Mouse (Mus musculus) limb, embryonic 15.5 days (tissue): Measurements from ENCODE around the gene Slc6a17. TPM values are rescaled to one million over a fixed set of nuclear protein-coding genes. Genes with fewer than 3 reads are reported as not detected.

ENCODE experiments used
- ATAC-seq: fragments of 200-750 bp; cut with Nextera tagmentation; 2 replicates; pipeline ENCODE4 v1.8.0; 2017; ENCODE audit warnings: low read depth, moderate TSS enrichment; ENCODE audit not compliant: insufficient number of reproducible peaks, low FRiP score, low TSS enrichment
- H3K27ac ChIP-seq: fragments of 300-500 bp; sonication (generic); 2 replicates; pipeline ENCODE4 v1.5.1; 2015; ENCODE audit warnings: moderate library complexity, mild to moderate bottlenecking, inconsistent platforms
- H3K27me3 ChIP-seq: fragments of 300-500 bp; sonication (generic); 2 replicates; pipeline ENCODE4 v1.6.1; 2015; ENCODE audit warnings: inconsistent platforms
- H3K36me3 ChIP-seq: fragments of 300-500 bp; sonication (generic); 2 replicates; pipeline ENCODE4 v1.6.1; 2015; ENCODE audit warnings: inconsistent platforms
- H3K4me1 ChIP-seq: fragments of 300-500 bp; sonication (generic); 2 replicates; pipeline ENCODE4 v1.6.1; 2015; ENCODE audit warnings: inconsistent platforms
- H3K4me2 ChIP-seq: fragments of 300-500 bp; sonication (generic); 2 replicates; pipeline ENCODE4 v1.6.1; 2015; ENCODE audit warnings: mild to moderate bottlenecking, inconsistent platforms
- H3K4me3 ChIP-seq: fragments of 300-500 bp; sonication (generic); 2 replicates; pipeline ENCODE4 v1.5.1; 2015; ENCODE audit warnings: mild to moderate bottlenecking, inconsistent platforms
- H3K9ac ChIP-seq: fragments of 300-500 bp; sonication (generic); 2 replicates; pipeline ENCODE4 v1.6.1; 2015; ENCODE audit warnings: inconsistent platforms
- H3K9me3 ChIP-seq: fragments of 300-500 bp; sonication (generic); 2 replicates; pipeline ENCODE4 v1.6.1; 2016; ENCODE audit warnings: inconsistent platforms
- WGBS: fragments of 180-500 bp; shearing (Covaris S2); methylation state at CpG from one replicate; pipeline ENCODE4 v1.1.7; 2015; 5-methylcytosine and 5-hydroxymethylcytosine counted together
- polyA plus RNA-seq: library from polyadenylated mRNA; unstranded; fragments of >200 nt; fragmentation: Nextera tagmentation; extraction: Ambion mirVana; gene quantifications from 2 replicates; pipeline ENCODE4 v1.2.1, GENCODE M21; 2015

The Slc6a17 gene
- polyA plus RNA-seq, 1 experiment from 2014 or later: 6.5 TPM

DNA sequence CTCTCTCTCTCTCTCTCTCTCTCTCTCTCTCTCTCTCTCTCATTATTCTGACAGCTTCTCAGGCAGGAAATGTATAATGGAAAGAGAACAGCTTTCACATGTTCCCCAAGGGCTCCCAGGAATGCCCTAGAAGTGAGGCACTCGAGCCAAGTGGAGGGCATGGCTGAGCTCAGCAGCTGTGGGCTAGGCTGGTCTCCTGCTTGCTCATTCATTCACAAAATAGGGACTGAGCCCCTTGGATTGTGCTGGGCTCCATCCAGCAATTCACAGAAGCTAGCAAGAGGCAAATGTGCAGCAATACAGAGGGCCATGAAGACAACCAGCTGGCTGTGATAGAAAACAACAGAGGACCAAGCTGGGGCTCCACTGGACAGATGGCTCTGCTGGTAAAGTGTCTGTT, 86.5 kb downstream of the Slc6a17 start:
- Histone ChIP-seq H3K4me2 (no peak overlapping the region), H3K27me3 (no peaks in the 10 kb centered on the region), H3K9ac (no peak overlapping the region), H3K4me3 (no peak overlapping the region), H3K9me3 (no peaks in the 10 kb centered on the region), H3K4me1 (0 out of 2 replicates have a peak, but pooled peaks cover 6% of the 10 kb centered on the region), H3K27ac (no peak overlapping the region), H3K36me3 (no peaks in the 10 kb centered on the region)
- peak; percentile 58; the same call in 1 of the 2 replicates for ATAC-seq
- 0% methylated on average over 1 of the region's 1 CpGs for WGBS

DNA sequence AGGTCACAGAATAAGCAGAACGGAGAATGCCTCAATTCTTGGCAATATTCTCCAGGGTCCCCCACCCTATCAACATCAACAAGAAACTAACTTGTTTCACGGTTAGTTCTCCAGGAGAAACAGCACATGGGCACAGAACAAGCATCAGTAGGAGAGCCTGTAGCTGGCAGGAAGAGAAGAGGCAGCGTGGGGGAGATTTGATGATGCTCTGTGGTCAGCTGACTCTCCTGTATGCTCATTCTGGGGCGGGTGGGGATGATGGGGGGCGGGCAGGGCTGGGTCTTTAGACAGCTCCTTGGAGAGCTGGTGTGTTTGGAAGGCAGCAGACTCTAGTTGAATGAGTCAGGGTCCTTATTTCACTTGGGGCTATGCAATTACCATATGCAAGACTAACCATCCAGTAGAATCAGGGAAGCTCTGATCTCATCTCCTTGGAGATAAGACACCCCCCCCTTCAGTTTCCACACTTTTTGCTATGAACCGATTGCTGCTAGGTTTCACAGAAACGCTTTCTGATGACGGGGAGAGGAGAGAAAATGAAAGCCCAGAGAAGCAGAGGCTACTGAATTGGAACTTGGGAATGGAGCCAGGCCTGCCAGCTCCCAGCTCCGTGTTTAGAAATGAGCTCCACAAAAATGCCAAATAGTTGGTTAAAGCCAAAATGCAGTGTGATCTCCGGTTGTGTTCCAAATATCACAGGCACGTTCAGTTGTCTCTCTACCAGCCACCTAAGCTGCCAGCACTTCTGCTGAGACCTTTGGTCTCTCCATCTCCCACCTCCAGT, 93.4 kb downstream of the Slc6a17 start:
- H3K4me2 ChIP-seq: no peak overlapping the region
- no peak overlapping the region for H3K27ac ChIP-seq
- H3K36me3 ChIP-seq: no peaks in the 10 kb centered on the region
- H3K9ac ChIP-seq: no peak overlapping the region
- no peaks in the 10 kb centered on the region for H3K9me3 ChIP-seq
- no peaks in the 10 kb centered on the region for H3K27me3 ChIP-seq
- no peaks in the 10 kb centered on the region for H3K4me1 ChIP-seq
- ATAC-seq: no peak
- WGBS: 65% methylated on average over 11 of the region's 11 CpGs
- H3K4me3 ChIP-seq: no peak overlapping the region

DNA sequence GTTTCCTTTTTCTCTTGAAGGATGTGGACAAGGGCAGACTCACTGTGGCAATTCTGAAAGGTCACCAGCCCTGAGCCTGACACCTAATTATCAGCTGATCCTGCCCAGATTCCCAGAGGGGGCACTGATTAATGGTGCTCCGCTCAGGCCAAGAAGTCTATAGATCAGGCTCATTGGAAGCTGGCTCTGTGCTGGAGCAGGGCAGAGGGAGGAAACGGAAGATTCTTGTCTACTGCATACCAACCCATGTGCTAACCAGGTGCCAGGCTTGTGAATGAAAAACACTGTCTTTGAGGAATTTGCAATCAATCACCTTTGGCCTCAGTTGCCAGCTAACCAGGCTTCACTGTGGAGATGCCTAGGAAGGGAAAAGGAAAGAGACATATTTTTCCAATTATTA, 97.7 kb downstream of the Slc6a17 start:
- H3K27ac ChIP-seq: no peak overlapping the region
- H3K9ac ChIP-seq: no peak overlapping the region
- H3K4me1 ChIP-seq: no peaks in the 10 kb centered on the region
- H3K4me3 ChIP-seq: no peak overlapping the region
- 29% methylated on average over 2 of the region's 2 CpGs for WGBS
- no peaks in the 10 kb centered on the region for H3K27me3 ChIP-seq
- no peak for ATAC-seq
- no peak overlapping the region for H3K4me2 ChIP-seq
- no peaks in the 10 kb centered on the region for H3K9me3 ChIP-seq
- no peaks in the 10 kb centered on the region for H3K36me3 ChIP-seq

Other genes with a start within 250 kb of the Slc6a17 start
- 175 and 176 TPM in 2 replicates for gene Lamtor5, start 239.2 kb downstream of the Slc6a17 start, polyA plus RNA-seq
- 6.7 and 7.1 TPM in 2 replicates for gene Slc16a4, start 226.8 kb downstream of the Slc6a17 start, polyA plus RNA-seq
- gene Rbm15, start 184.3 kb downstream of the Slc6a17 start, polyA plus RNA-seq: 11.6 and 12.8 TPM in 2 replicates
- 0.54 and 0.61 TPM in 2 replicates for gene Kcnc4, start 58.5 kb downstream of the Slc6a17 start, polyA plus RNA-seq
- gene Ubl4b, start 37.1 kb upstream of the Slc6a17 start, polyA plus RNA-seq: 0.16 TPM in 1 of 2 replicates, not detected in the other
- gene Alx3, start 77.0 kb upstream of the Slc6a17 start, polyA plus RNA-seq: 10.4 and 10.5 TPM in 2 replicates
- gene Gm10961, start 113.3 kb upstream of the Slc6a17 start, polyA plus RNA-seq: not detected in 2 replicates
- gene Strip1, start 113.7 kb upstream of the Slc6a17 start, polyA plus RNA-seq: 47.5 and 55.8 TPM in 2 replicates
- 61.5 and 74.7 TPM in 2 replicates for gene Ahcyl1, start 178.5 kb upstream of the Slc6a17 start, polyA plus RNA-seq
- 17.0 and 20.7 TPM in 2 replicates for gene Csf1, start 242.5 kb upstream of the Slc6a17 start, polyA plus RNA-seq